Mouse (Mus musculus) heart, postnatal 0 days (tissue): ENCODE data around the gene Nfia.

Experiments used
- CTCF ChIP-seq: IDR thresholded peaks from 2 replicates; pipeline ENCODE4 v1.5.1; 2016; ENCODE audit warnings: antibody characterized with exemption, control low read depth, low read depth
- EP300 ChIP-seq: IDR thresholded peaks from 2 replicates; pipeline ENCODE4 v1.6.1; 2016; ENCODE audit warnings: antibody characterized with exemption, low read depth

DNA sequence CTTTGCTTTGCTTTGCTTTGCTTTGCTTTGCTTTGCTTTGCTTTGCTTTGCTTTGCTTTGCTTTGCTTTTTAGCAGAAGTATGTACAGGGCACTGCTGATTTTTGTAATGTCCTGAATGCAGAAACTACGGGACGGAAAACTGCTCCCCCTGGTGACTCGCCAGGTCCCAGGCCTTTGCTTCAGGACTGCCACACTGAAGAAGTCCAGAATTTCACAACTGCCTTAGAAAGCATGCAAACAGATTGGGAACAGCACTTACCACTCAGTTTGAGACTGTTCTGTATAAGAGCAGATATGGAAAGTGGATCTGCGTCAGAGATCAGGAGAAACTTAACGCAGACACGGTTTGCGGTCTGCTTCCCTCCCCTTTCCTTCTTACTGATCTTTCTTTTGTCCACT, 336.5 kb downstream of the Nfia start:
- TF ChIP-seq EP300 (no peak), CTCF (peak; percentile 68)
